Mouse (Mus musculus) midbrain, postnatal 0 days (tissue): ENCODE data around the gene Rasgef1c. TPM values are rescaled to one million over a fixed set of nuclear protein-coding genes. Genes with fewer than 3 reads are reported as not detected.
A peak's percentile ranks its signal among the peaks of the same experiment; 100 is the strongest.

Experiments
- ATAC-seq: fragments of 200-750 bp; cut with Nextera tagmentation; 2 replicates; pipeline ENCODE4 v1.8.0; 2017; ENCODE audit warnings: moderate number of reproducible peaks, mild to moderate bottlenecking, moderate TSS enrichment, moderate library complexity; ENCODE audit not compliant: low FRiP score
- DNase-seq: peaks from one replicate; pipeline ENCODE4 v3.0.0-alpha.2; 2015; ENCODE audit warnings: low spot score
- H3K27ac ChIP-seq: fragments of 300-500 bp; sonication (generic); 2 replicates; pipeline ENCODE4 v1.5.1; 2014; ENCODE audit warnings: low read depth, mild to moderate bottlenecking, low read length, mixed read lengths
- H3K27me3 ChIP-seq: fragments of 300-500 bp; sonication (generic); 2 replicates; pipeline ENCODE4 v1.6.1; 2014; ENCODE audit warnings: low read length, control low read depth, mixed read lengths; ENCODE audit not compliant: insufficient read depth
- H3K36me3 ChIP-seq: fragments of 300-500 bp; sonication (generic); 2 replicates; pipeline ENCODE4 v1.6.1; 2014; ENCODE audit warnings: low read length, control low read depth, mixed read lengths; ENCODE audit not compliant: insufficient read depth
- H3K4me1 ChIP-seq: fragments of 300-500 bp; sonication (generic); 2 replicates; pipeline ENCODE4 v1.6.1; 2014; ENCODE audit warnings: mild to moderate bottlenecking, control low read depth, antibody characterized with exemption, low read length, mixed read lengths; ENCODE audit not compliant: insufficient read depth
- H3K4me2 ChIP-seq: fragments of 300-500 bp; sonication (generic); 2 replicates; pipeline ENCODE4 v1.6.1; 2014; ENCODE audit warnings: low read depth, mild to moderate bottlenecking, low read length, mixed read lengths; ENCODE audit not compliant: poor library complexity, severe bottlenecking
- H3K4me3 ChIP-seq: fragments of 300-500 bp; sonication (generic); 2 replicates; pipeline ENCODE4 v1.5.1; 2014; ENCODE audit warnings: low read depth, mild to moderate bottlenecking, low read length, moderate library complexity
- H3K9ac ChIP-seq: fragments of 300-500 bp; sonication (generic); replicated peaks from 2 replicates; pipeline ENCODE4 v1.6.1; 2014; ENCODE audit warnings: mild to moderate bottlenecking, low read length, moderate library complexity, mixed read lengths; ENCODE audit not compliant: poor library complexity, severe bottlenecking
- H3K9me3 ChIP-seq: fragments of 300-500 bp; sonication (generic); 2 replicates; pipeline ENCODE4 v1.6.1; 2016; ENCODE audit warnings: low read length, control low read depth
- CTCF ChIP-seq: IDR thresholded peaks from 2 replicates; pipeline ENCODE4 v1.5.1; 2016; ENCODE audit warnings: antibody characterized with exemption, mild to moderate bottlenecking
- WGBS: fragments of 180-500 bp; shearing (Covaris S2); extraction: QIAGEN DNeasy Blood & Tissue Kit; methylation state at CpG from one replicate; pipeline ENCODE4 v1.1.7; 2014; 5-methylcytosine and 5-hydroxymethylcytosine counted together
- polyA plus RNA-seq: library from polyadenylated mRNA; unstranded; fragments of >200 nt; fragmentation: Nextera tagmentation; extraction: Ambion mirVana; gene quantifications from 2 replicates; pipeline ENCODE4 v1.2.1, GENCODE M21; 2015
- total RNA-seq: library from RNA; depleted of rRNA; stranded (reverse); fragments of >200 nt; gene quantifications from 2 replicates; pipeline ENCODE4 v1.2.3, GENCODE M21; 2014

Rasgef1c gene
- total and polyA plus RNA-seq, 2 experiments from 2014 or later, result 43.3 to 45.7 TPM

DNA sequence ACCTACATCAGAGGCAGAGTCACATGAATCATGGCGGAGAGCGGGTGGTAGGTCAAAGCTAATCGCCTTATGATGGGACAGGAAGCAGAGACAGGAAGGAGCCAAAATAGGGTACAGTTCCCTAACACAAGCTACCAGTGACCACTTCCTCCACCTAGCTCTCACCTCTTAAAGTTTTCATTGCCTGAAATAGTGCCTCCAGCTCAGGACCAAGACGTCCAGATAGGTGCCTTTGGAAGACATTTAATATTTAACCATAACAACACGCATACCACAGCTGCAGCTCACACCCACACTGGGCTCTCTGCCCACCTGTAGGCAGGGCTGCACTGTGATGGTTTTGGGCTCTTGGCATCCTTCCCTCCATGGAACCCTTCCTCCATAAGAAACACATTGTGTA is 95.7 kb downstream of the Rasgef1c start:
- Histone ChIP-seq H3K9me3 (no peaks in the 10 kb centered on the region), H3K36me3 (no peaks in the 10 kb centered on the region), H3K9ac (no peak overlapping the region), H3K4me3 (no peak overlapping the region), H3K4me2 (no peak overlapping the region), H3K27me3 (no peaks in the 10 kb centered on the region), H3K27ac (no peak overlapping the region), H3K4me1 (no peaks in the 10 kb centered on the region)
- ATAC-seq (no peak), DNase-seq (no peak)
- no peak for TF ChIP-seq CTCF
- WGBS, result 87% methylated on average over 5 of the region's 5 CpGs

GRCm38 (mm10) chr11:50002853-50003252 is 101.2 kb downstream of the Rasgef1c start:
- H3K9me3 ChIP-seq, result no peaks in the 10 kb centered on the region
- no peak overlapping the region for H3K9ac ChIP-seq
- no peak for TF ChIP-seq CTCF
- H3K4me2 ChIP-seq, result no peak overlapping the region
- DNase-seq, result no peak
- H3K4me3 ChIP-seq, result no peak overlapping the region
- ATAC-seq, result no peak
- no peaks in the 10 kb centered on the region for H3K27me3 ChIP-seq
- 93% methylated on average over 4 of the region's 4 CpGs for WGBS
- no peaks in the 10 kb centered on the region for H3K36me3 ChIP-seq
- no peaks in the 10 kb centered on the region for H3K4me1 ChIP-seq
- H3K27ac ChIP-seq, result no peak overlapping the region

DNA sequence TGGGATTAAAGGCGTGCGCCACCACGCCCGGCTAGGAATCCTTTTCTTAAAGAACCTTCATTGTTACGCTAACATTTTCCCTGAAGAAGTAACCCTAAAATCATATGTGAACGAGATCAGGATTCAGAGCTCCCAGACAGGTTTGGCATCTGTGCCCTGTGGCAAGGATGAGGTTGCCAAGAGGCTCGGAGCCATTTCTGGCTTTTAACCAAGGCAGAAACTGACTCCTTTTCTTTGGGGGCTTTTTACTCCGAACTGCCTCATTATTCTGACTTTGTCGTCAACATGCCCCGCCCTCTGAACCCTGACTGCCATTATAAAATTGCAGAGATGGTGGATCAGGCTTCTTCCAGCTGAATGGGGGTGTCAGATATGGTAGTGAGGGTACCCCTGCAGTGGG is 106.1 kb downstream of the Rasgef1c start:
- H3K4me1 ChIP-seq, result no peaks in the 10 kb centered on the region
- no peak for ATAC-seq
- H3K4me2 ChIP-seq, result no peak overlapping the region
- 69% methylated on average over 10 of the region's 10 CpGs for WGBS
- H3K27me3 ChIP-seq, result no peaks in the 10 kb centered on the region
- peak; percentile 7 for DNase-seq
- H3K9me3 ChIP-seq, result no peaks in the 10 kb centered on the region
- H3K27ac ChIP-seq, result no peak overlapping the region
- no peak for TF ChIP-seq CTCF
- H3K4me3 ChIP-seq, result no peak overlapping the region
- H3K36me3 ChIP-seq, result no peaks in the 10 kb centered on the region
- H3K9ac ChIP-seq, result no peak overlapping the region

GRCm38 (mm10) chr11:50008231-50008630 is 106.6 kb downstream of the Rasgef1c start:
- 27% methylated on average over 5 of the region's 5 CpGs for WGBS
- H3K4me1 ChIP-seq, result no peaks in the 10 kb centered on the region
- no peaks in the 10 kb centered on the region for H3K36me3 ChIP-seq
- ATAC-seq (no peak), DNase-seq (no peak)
- no peaks in the 10 kb centered on the region for H3K9me3 ChIP-seq
- TF ChIP-seq CTCF, result no peak
- H3K27ac ChIP-seq, result no peak overlapping the region
- no peak overlapping the region for H3K9ac ChIP-seq
- H3K27me3 ChIP-seq, result no peaks in the 10 kb centered on the region
- H3K4me2 ChIP-seq, result no peak overlapping the region
- no peak overlapping the region for H3K4me3 ChIP-seq

DNA sequence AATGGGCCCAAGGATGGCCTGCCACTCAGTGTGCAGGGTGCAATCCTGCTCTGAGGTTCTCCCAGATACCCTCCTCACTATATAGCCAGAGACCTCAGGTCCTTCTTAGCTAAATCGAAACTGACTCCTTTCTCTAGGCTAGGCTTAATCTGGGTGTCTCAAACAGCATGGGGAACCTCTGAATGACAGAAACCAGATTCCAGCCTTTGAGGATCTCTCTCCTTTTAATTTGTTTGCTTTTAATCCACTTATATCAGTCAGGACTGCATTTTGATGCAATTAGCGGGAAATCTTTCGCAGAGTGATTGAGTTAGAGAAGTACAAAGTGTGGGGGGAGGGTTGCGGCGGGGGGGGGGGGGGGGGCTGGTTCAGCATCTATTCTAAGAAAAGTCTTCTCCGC is 111.4 kb downstream of the Rasgef1c start:
- no peak for DNase-seq
- Histone ChIP-seq H3K4me1 (no peaks in the 10 kb centered on the region), H3K9me3 (no peaks in the 10 kb centered on the region), H3K4me2 (no peak overlapping the region), H3K27me3 (no peaks in the 10 kb centered on the region), H3K9ac (no peak overlapping the region), H3K27ac (no peak overlapping the region), H3K36me3 (no peaks in the 10 kb centered on the region), H3K4me3 (no peak overlapping the region)
- no peak for TF ChIP-seq CTCF
- no peak for ATAC-seq
- WGBS, result 67% methylated on average over 4 of the region's 6 CpGs

- DNase-seq (no peak), ATAC-seq (no peak)
- no peak for TF ChIP-seq CTCF
- H3K4me2 ChIP-seq, result no peak overlapping the region
- H3K4me3 ChIP-seq, result no peak overlapping the region
- no peaks in the 10 kb centered on the region for H3K36me3 ChIP-seq
- no peaks in the 10 kb centered on the region for H3K27me3 ChIP-seq
- H3K9ac ChIP-seq, result no peak overlapping the region
- no peaks in the 10 kb centered on the region for H3K4me1 ChIP-seq
- H3K27ac ChIP-seq, result no peak overlapping the region
- H3K9me3 ChIP-seq, result no peaks in the 10 kb centered on the region
- 78% methylated on average over 5 of the region's 5 CpGs for WGBS
Measured at GRCm38 (mm10) chr11:50016503-50016902, 114.9 kb downstream of the Rasgef1c start.
